Mouse (Mus musculus) neural tube, embryonic 11.5 days (tissue): ENCODE measurements around the gene Nek11. TPM values are rescaled to one million over a fixed set of nuclear protein-coding genes. Genes with fewer than 3 reads are reported as not detected.
A peak's percentile ranks its signal among the peaks of the same experiment; 100 is the strongest.

Source experiments
- ATAC-seq: fragments of 200-750 bp; cut with Nextera tagmentation; 2 replicates; pipeline ENCODE4 v1.8.0; 2017; ENCODE audit warnings: moderate number of reproducible peaks, mild to moderate bottlenecking, moderate TSS enrichment, moderate library complexity; ENCODE audit not compliant: insufficient read depth, low FRiP score, low TSS enrichment
- DNase-seq: peaks from one replicate; pipeline ENCODE4 v3.0.0-alpha.2; 2015; ENCODE audit warnings: low spot score
- H3K27ac ChIP-seq: fragments of 300-500 bp; sonication (generic); 2 replicates; pipeline ENCODE4 v1.5.1; 2014; ENCODE audit warnings: low read depth, mild to moderate bottlenecking, low read length
- H3K27me3 ChIP-seq: fragments of 300-500 bp; sonication (generic); 2 replicates; pipeline ENCODE4 v1.6.1; 2014; ENCODE audit warnings: mild to moderate bottlenecking, low read length, mixed read lengths; ENCODE audit not compliant: control insufficient read depth, insufficient read depth
- H3K36me3 ChIP-seq: fragments of 300-500 bp; sonication (generic); 2 replicates; pipeline ENCODE4 v1.6.1; 2014; ENCODE audit warnings: mild to moderate bottlenecking, low read length, moderate library complexity, mixed read lengths; ENCODE audit not compliant: control insufficient read depth, insufficient read depth
- H3K4me1 ChIP-seq: fragments of 300-500 bp; sonication (generic); 2 replicates; pipeline ENCODE4 v1.6.1; 2014; ENCODE audit warnings: low read length, mixed read lengths; ENCODE audit not compliant: control insufficient read depth, insufficient read depth
- H3K4me2 ChIP-seq: fragments of 300-500 bp; sonication (generic); 2 replicates; pipeline ENCODE4 v1.6.1; 2014; ENCODE audit warnings: low read depth, mild to moderate bottlenecking, moderate library complexity
- H3K4me3 ChIP-seq: fragments of 300-500 bp; sonication (generic); 2 replicates; pipeline ENCODE4 v1.5.1; 2014; ENCODE audit warnings: low read depth, low read length
- H3K9ac ChIP-seq: fragments of 300-500 bp; sonication (generic); 2 replicates; pipeline ENCODE4 v1.6.1; 2014; ENCODE audit warnings: mild to moderate bottlenecking, low read length
- H3K9me3 ChIP-seq: fragments of 300-500 bp; sonication (generic); 2 replicates; pipeline ENCODE4 v1.6.1; 2016; ENCODE audit warnings: low read length; ENCODE audit not compliant: control insufficient read depth
- WGBS: fragments of 180-500 bp; shearing (Covaris S2); extraction: QIAGEN DNeasy Blood & Tissue Kit; methylation state at CpG from one replicate; pipeline ENCODE4 v1.1.7; 2014; 5-methylcytosine and 5-hydroxymethylcytosine counted together
- polyA plus RNA-seq: library from polyadenylated mRNA; unstranded; fragments of >200 nt; fragmentation: Nextera tagmentation; extraction: Ambion mirVana; gene quantifications from 2 replicates; pipeline ENCODE4 v1.2.1, GENCODE M21; 2014

Gene Nek11
- polyA plus RNA-seq, 1 experiment from 2014 or later: 0.54 TPM

GRCm38 (mm10) chr9:105301396-105301795, 93.9 kb downstream of the Nek11 start:
- H3K9ac ChIP-seq: no peak overlapping the region
- H3K27me3 ChIP-seq: no peaks in the 10 kb centered on the region
- no peak overlapping the region for H3K4me3 ChIP-seq
- H3K4me1 ChIP-seq: 0 out of 2 replicates have a peak, but pooled peaks cover 3% of the 10 kb centered on the region
- WGBS: 83% methylated on average over 1 of the region's 1 CpGs
- DNase-seq: no peak
- H3K4me2 ChIP-seq: no peak overlapping the region
- H3K27ac ChIP-seq: no peak overlapping the region
- H3K9me3 ChIP-seq: no peaks in the 10 kb centered on the region
- no peaks in the 10 kb centered on the region for H3K36me3 ChIP-seq
- no peak for ATAC-seq

- 0 out of 2 replicates have a peak, but pooled peaks have one; percentile 53 for ATAC-seq
- no peak overlapping the region for H3K9ac ChIP-seq
These were observed 94.5 kb downstream of the Nek11 start for GRCm38 (mm10) chr9:105300738-105301325.

GRCm38 (mm10) chr9:105284670-105285069, 110.7 kb downstream of the Nek11 start:
- H3K9ac ChIP-seq: no peak overlapping the region
- ATAC-seq (no peak), DNase-seq (no peak)
- H3K4me1 ChIP-seq: no peaks in the 10 kb centered on the region
- no peak overlapping the region for H3K4me3 ChIP-seq
- no peaks in the 10 kb centered on the region for H3K9me3 ChIP-seq
- H3K27ac ChIP-seq: no peak overlapping the region
- H3K27me3 ChIP-seq: no peaks in the 10 kb centered on the region
- 39% methylated on average over 7 of the region's 7 CpGs for WGBS
- H3K4me2 ChIP-seq: no peak overlapping the region
- H3K36me3 ChIP-seq: no peaks in the 10 kb centered on the region

More at GRCm38 (mm10) chr9:105300738-105301325, 94.5 kb downstream of the Nek11 start:
- Histone ChIP-seq H3K9me3 (no peaks in the 10 kb centered on the region), H3K4me1 (0 out of 2 replicates have a peak, but pooled peaks cover 3% of the 10 kb centered on the region), H3K27me3 (no peaks in the 10 kb centered on the region), H3K4me2 (no peak overlapping the region), H3K36me3 (no peaks in the 10 kb centered on the region), H3K27ac (no peak overlapping the region), H3K4me3 (no peak overlapping the region)
- 61% methylated on average over 2 of the region's 2 CpGs for WGBS
- DNase-seq: no peak

GRCm38 (mm10) chr9:105282725-105283124, 112.6 kb downstream of the Nek11 start:
- ATAC-seq (no peak), DNase-seq (peak; percentile 61)
- H3K4me2 ChIP-seq: no peak overlapping the region
- no peak overlapping the region for H3K9ac ChIP-seq
- H3K27ac ChIP-seq: no peak overlapping the region
- H3K27me3 ChIP-seq: no peaks in the 10 kb centered on the region
- 28% methylated on average over 4 of the region's 4 CpGs for WGBS
- H3K36me3 ChIP-seq: no peaks in the 10 kb centered on the region
- H3K4me1 ChIP-seq: no peaks in the 10 kb centered on the region
- H3K9me3 ChIP-seq: no peaks in the 10 kb centered on the region
- H3K4me3 ChIP-seq: no peak overlapping the region

- ATAC-seq (no peak), DNase-seq (no peak)
- H3K9ac ChIP-seq: no peak overlapping the region
- H3K27ac ChIP-seq: no peak overlapping the region
- H3K4me1 ChIP-seq: no peaks in the 10 kb centered on the region
- no peaks in the 10 kb centered on the region for H3K9me3 ChIP-seq
- H3K27me3 ChIP-seq: no peaks in the 10 kb centered on the region
- 86% methylated on average over 3 of the region's 3 CpGs for WGBS
- H3K4me3 ChIP-seq: no peak overlapping the region
- H3K36me3 ChIP-seq: no peaks in the 10 kb centered on the region
- no peak overlapping the region for H3K4me2 ChIP-seq
These were observed 120.4 kb downstream of the Nek11 start for GRCm38 (mm10) chr9:105274925-105275324.

- Histone ChIP-seq H3K27me3 (no peaks in the 10 kb centered on the region), H3K4me2 (no peak overlapping the region), H3K9me3 (no peaks in the 10 kb centered on the region), H3K9ac (no peak overlapping the region), H3K36me3 (no peaks in the 10 kb centered on the region), H3K4me1 (no peaks in the 10 kb centered on the region), H3K27ac (no peak overlapping the region), H3K4me3 (no peak overlapping the region)
- 53% methylated on average over 6 of the region's 6 CpGs for WGBS
- peak; percentile 33 for DNase-seq
- ATAC-seq: no peak
These were observed 121.0 kb downstream of the Nek11 start for GRCm38 (mm10) chr9:105274286-105274685.

- Histone ChIP-seq H3K36me3 (no peaks in the 10 kb centered on the region), H3K4me3 (no peak overlapping the region), H3K27me3 (no peaks in the 10 kb centered on the region), H3K27ac (no peak overlapping the region), H3K4me1 (no peaks in the 10 kb centered on the region), H3K9ac (no peak overlapping the region), H3K9me3 (no peaks in the 10 kb centered on the region), H3K4me2 (no peak overlapping the region)
- ATAC-seq (no peak), DNase-seq (peak; percentile 32)
- WGBS: 13% methylated on average over 7 of the region's 7 CpGs
These were observed 123.1 kb downstream of the Nek11 start for GRCm38 (mm10) chr9:105272241-105272640.

GRCm38 (mm10) chr9:105263140-105263539, 132.2 kb downstream of the Nek11 start:
- DNase-seq (no peak), ATAC-seq (no peak)
- Histone ChIP-seq H3K9me3 (no peaks in the 10 kb centered on the region), H3K4me2 (no peak overlapping the region), H3K27me3 (no peaks in the 10 kb centered on the region), H3K9ac (no peak overlapping the region), H3K27ac (no peak overlapping the region), H3K4me3 (no peak overlapping the region), H3K4me1 (no peaks in the 10 kb centered on the region), H3K36me3 (no peaks in the 10 kb centered on the region)
- 74% methylated on average over 2 of the region's 2 CpGs for WGBS

- H3K9me3 ChIP-seq: no peaks in the 10 kb centered on the region
- DNase-seq (no peak), ATAC-seq (no peak)
- no peak overlapping the region for H3K4me2 ChIP-seq
- no peak overlapping the region for H3K9ac ChIP-seq
- no peak overlapping the region for H3K4me3 ChIP-seq
- WGBS: 79% methylated on average over 10 of the region's 10 CpGs
- no peaks in the 10 kb centered on the region for H3K4me1 ChIP-seq
- H3K27me3 ChIP-seq: no peaks in the 10 kb centered on the region
- H3K27ac ChIP-seq: no peak overlapping the region
- no peaks in the 10 kb centered on the region for H3K36me3 ChIP-seq
These were observed 137.7 kb downstream of the Nek11 start for GRCm38 (mm10) chr9:105257668-105258067.
